Mouse (Mus musculus) olfactory bulb, adult 2 months (tissue): Measurements from ENCODE around the gene Ccdc38.

Experiments used
- CTCF ChIP-seq: fragments of 200-500 bp; IDR thresholded peaks from 2 replicates; pipeline ENCODE4 v1.5.1; 2012; ENCODE audit warnings: low read depth, mild to moderate bottlenecking, low read length, moderate library complexity; ENCODE audit not compliant: insufficient read depth
- POLR2A ChIP-seq: fragments of 200-500 bp; IDR thresholded peaks from 2 replicates; pipeline ENCODE4 v1.6.1; 2012; ENCODE audit warnings: mild to moderate bottlenecking, low read depth, low read length, moderate library complexity; ENCODE audit not compliant: insufficient read depth

GRCm38 (mm10) chr10:93575960-93576359, 35.5 kb downstream of the Ccdc38 start:
- TF ChIP-seq POLR2A (no peak), CTCF (no peak)
